Mouse (Mus musculus): ENCODE data around the gene Tgtp2. TPM values are rescaled to one million over a fixed set of nuclear protein-coding genes. Genes with fewer than 3 reads are reported as not detected.
"Not testable (repeated sequence)": the region's sequence is repeated elsewhere in the genome, so short reads cannot be mapped to it uniquely, and the experiment has no call there.

The Tgtp2 gene
- polyA plus RNA-seq, 2 experiments: 0.09 to 0.33 TPM

DNA sequence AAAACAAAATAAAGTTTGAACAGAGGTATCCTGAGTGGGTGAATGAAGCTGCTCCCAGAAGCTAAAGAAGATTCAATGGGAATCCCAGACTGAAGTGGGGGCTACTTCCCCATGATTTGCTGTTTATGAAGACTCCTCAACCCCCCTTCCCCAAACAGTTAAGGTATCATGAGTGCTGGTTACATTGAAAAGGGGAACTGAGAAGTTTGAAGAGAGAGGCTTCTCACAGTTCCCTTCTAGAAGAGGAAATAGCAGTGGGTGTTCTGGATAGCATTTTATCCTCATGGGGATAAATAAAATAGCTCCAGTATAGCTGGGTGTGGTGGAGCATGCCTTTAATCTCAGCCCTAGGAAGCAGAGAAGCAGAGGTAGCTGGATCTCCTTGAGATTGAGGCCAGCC is 13.9 kb downstream of the Tgtp2 start:
- not testable (repeated sequence) for H3K4me3 ChIP-seq (replicated peaks; ENCODE audit: low read length); ATAC-seq (ENCODE audit: low FRiP score, low read depth); H3K27me3 ChIP-seq (ENCODE audit: control insufficient read depth, insufficient read depth, low read length); H3K36me3 ChIP-seq (ENCODE audit: control insufficient read depth, insufficient read depth, low read length); H3K27ac ChIP-seq (replicated peaks; ENCODE audit: low read depth, low read length); H3K9ac ChIP-seq (ENCODE audit: low read depth, low read length, severe bottlenecking); H3K4me1 ChIP-seq (ENCODE audit: control insufficient read depth, insufficient read depth, low read length); H3K4me2 ChIP-seq (replicated peaks; ENCODE audit: low read depth, low read length, severe bottlenecking); H3K9me3 ChIP-seq (ENCODE audit: control insufficient read depth, low read length); DNase-seq (ENCODE audit: low spot score)

DNA sequence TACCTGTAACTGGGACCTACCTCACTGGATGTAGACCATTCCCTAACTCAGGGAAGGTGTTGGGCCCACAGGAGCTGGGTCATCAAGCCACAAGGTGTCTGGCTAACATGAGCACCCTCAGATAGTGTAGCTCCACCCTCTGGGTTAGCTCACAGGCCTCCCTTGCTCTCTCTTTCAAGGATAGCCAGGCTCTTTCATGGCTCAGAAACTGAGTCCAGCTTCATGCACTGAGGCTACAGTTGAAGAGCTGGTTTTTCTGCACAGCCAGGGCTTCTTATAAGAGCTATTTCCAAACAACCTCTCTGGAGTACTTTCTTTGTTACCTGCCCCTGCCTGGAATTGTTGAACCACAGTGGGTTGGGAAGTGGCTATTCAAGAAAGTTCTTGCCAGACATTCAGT is 51.9 kb downstream of the Tgtp2 start:
- H3K4me1 ChIP-seq (ENCODE audit: control insufficient read depth, insufficient read depth, low read length); DNase-seq (ENCODE audit: low spot score); ATAC-seq (ENCODE audit: low FRiP score, low read depth); H3K4me2 ChIP-seq (replicated peaks; ENCODE audit: low read depth, low read length, severe bottlenecking); H3K4me3 ChIP-seq (replicated peaks; ENCODE audit: low read length); H3K36me3 ChIP-seq (ENCODE audit: control insufficient read depth, insufficient read depth, low read length); H3K27ac ChIP-seq (replicated peaks; ENCODE audit: low read depth, low read length); H3K27me3 ChIP-seq (ENCODE audit: control insufficient read depth, insufficient read depth, low read length); H3K9ac ChIP-seq (ENCODE audit: low read depth, low read length, severe bottlenecking); H3K9me3 ChIP-seq (ENCODE audit: control insufficient read depth, low read length): not testable (repeated sequence)

Other genes with a start within 250 kb of the Tgtp2 start
- 51.5 and 52.4 TPM in 2 replicates for gene Trim41, start 246.9 kb downstream of the Tgtp2 start, polyA plus RNA-seq (2012; rRNA removed)
- 5.5 and 7.0 TPM in 2 replicates for gene Trim41, start 246.9 kb downstream of the Tgtp2 start, polyA plus RNA-seq (2014; fragmentation: Nextera tagmentation; extraction: Ambion mirVana)
- 2.6 and 2.9 TPM in 2 replicates for gene Trim7, start 238.1 kb downstream of the Tgtp2 start, polyA plus RNA-seq (2012; rRNA removed)
- gene Trim7, start 238.1 kb downstream of the Tgtp2 start, polyA plus RNA-seq (2014; fragmentation: Nextera tagmentation; extraction: Ambion mirVana): 1.2 and 2.0 TPM in 2 replicates
- gene Gm12184, start 237.6 kb downstream of the Tgtp2 start, polyA plus RNA-seq (2012; rRNA removed): 42.1 and 55.1 TPM in 2 replicates
- gene Gm12184, start 237.6 kb downstream of the Tgtp2 start, polyA plus RNA-seq (2014; fragmentation: Nextera tagmentation; extraction: Ambion mirVana): 7.9 and 14.8 TPM in 2 replicates
- 3.7 and 4.1 TPM in 2 replicates for gene Irgm1, start 192.5 kb downstream of the Tgtp2 start, polyA plus RNA-seq (2012; rRNA removed)
- gene Irgm1, start 192.5 kb downstream of the Tgtp2 start, polyA plus RNA-seq (2014; fragmentation: Nextera tagmentation; extraction: Ambion mirVana): 4.5 and 5.5 TPM in 2 replicates
- 0.16 and 0.19 TPM in 2 replicates for gene Gm5431, start 162.0 kb downstream of the Tgtp2 start, polyA plus RNA-seq (2012; rRNA removed)
- 0.12 and 0.22 TPM in 2 replicates for gene Gm5431, start 162.0 kb downstream of the Tgtp2 start, polyA plus RNA-seq (2014; fragmentation: Nextera tagmentation; extraction: Ambion mirVana)
- gene Psme2b, start 118.0 kb downstream of the Tgtp2 start, polyA plus RNA-seq (2012; rRNA removed): 0.86 and 0.88 TPM in 2 replicates
- gene Psme2b, start 118.0 kb downstream of the Tgtp2 start, polyA plus RNA-seq (2014; fragmentation: Nextera tagmentation; extraction: Ambion mirVana): 2.8 and 3.0 TPM in 2 replicates
- gene Olfr56, start 85.3 kb downstream of the Tgtp2 start, polyA plus RNA-seq (2012; rRNA removed): 0.05 and 0.06 TPM in 2 replicates
- gene Olfr56, start 85.3 kb downstream of the Tgtp2 start, polyA plus RNA-seq (2014; fragmentation: Nextera tagmentation; extraction: Ambion mirVana): not detected in 2 replicates
- gene 9930111J21Rik1, start 84.8 kb downstream of the Tgtp2 start, polyA plus RNA-seq (2012; rRNA removed): 0.11 and 0.24 TPM in 2 replicates
- 0.36 and 0.37 TPM in 2 replicates for gene 9930111J21Rik1, start 84.8 kb downstream of the Tgtp2 start, polyA plus RNA-seq (2014; fragmentation: Nextera tagmentation; extraction: Ambion mirVana)
- 0.04 TPM in 1 of 2 replicates, not detected in the other for gene Gm12185, start 72.0 kb downstream of the Tgtp2 start, polyA plus RNA-seq (2012; rRNA removed)
- gene Gm12185, start 72.0 kb downstream of the Tgtp2 start, polyA plus RNA-seq (2014; fragmentation: Nextera tagmentation; extraction: Ambion mirVana): 0.06 TPM in 1 of 2 replicates, not detected in the other
- 0.10 and 0.15 TPM in 2 replicates for gene Tgtp1, start 70.0 kb downstream of the Tgtp2 start, polyA plus RNA-seq (2012; rRNA removed)
- not detected in 2 replicates for gene Tgtp1, start 70.0 kb downstream of the Tgtp2 start, polyA plus RNA-seq (2014; fragmentation: Nextera tagmentation; extraction: Ambion mirVana)
- gene 9930111J21Rik2, start 13.0 kb downstream of the Tgtp2 start, polyA plus RNA-seq (2012; rRNA removed): 0.24 and 0.50 TPM in 2 replicates
- 0.12 and 0.64 TPM in 2 replicates for gene 9930111J21Rik2, start 13.0 kb downstream of the Tgtp2 start, polyA plus RNA-seq (2014; fragmentation: Nextera tagmentation; extraction: Ambion mirVana)
- 0.83 and 1.0 TPM in 2 replicates for gene Ifi47, start 12.4 kb upstream of the Tgtp2 start, polyA plus RNA-seq (2012; rRNA removed)
- gene Ifi47, start 12.4 kb upstream of the Tgtp2 start, polyA plus RNA-seq (2014; fragmentation: Nextera tagmentation; extraction: Ambion mirVana): 0.72 and 1.2 TPM in 2 replicates
- gene Olfr1396, start 50.7 kb upstream of the Tgtp2 start, polyA plus RNA-seq (2012; rRNA removed): 0.10 and 0.14 TPM in 2 replicates
- 0.11 TPM in 1 of 2 replicates, not detected in the other for gene Olfr1396, start 50.7 kb upstream of the Tgtp2 start, polyA plus RNA-seq (2014; fragmentation: Nextera tagmentation; extraction: Ambion mirVana)
- not detected in 2 replicates for gene Olfr1395, start 78.1 kb upstream of the Tgtp2 start, polyA plus RNA-seq (2012; rRNA removed)
- not detected in 2 replicates for gene Olfr1395, start 78.1 kb upstream of the Tgtp2 start, polyA plus RNA-seq (2014; fragmentation: Nextera tagmentation; extraction: Ambion mirVana)
- gene Olfr1394, start 90.2 kb upstream of the Tgtp2 start, polyA plus RNA-seq (2012; rRNA removed): not detected in 2 replicates
- gene Olfr1394, start 90.2 kb upstream of the Tgtp2 start, polyA plus RNA-seq (2014; fragmentation: Nextera tagmentation; extraction: Ambion mirVana): not detected in 2 replicates
- 2.0 and 2.2 TPM in 2 replicates for gene Btnl9, start 123.0 kb upstream of the Tgtp2 start, polyA plus RNA-seq (2012; rRNA removed)
- 0.58 and 1.7 TPM in 2 replicates for gene Btnl9, start 123.0 kb upstream of the Tgtp2 start, polyA plus RNA-seq (2014; fragmentation: Nextera tagmentation; extraction: Ambion mirVana)
- 14.9 and 22.1 TPM in 2 replicates for gene Zfp62, start 139.1 kb upstream of the Tgtp2 start, polyA plus RNA-seq (2012; rRNA removed)
- gene Zfp62, start 139.1 kb upstream of the Tgtp2 start, polyA plus RNA-seq (2014; fragmentation: Nextera tagmentation; extraction: Ambion mirVana): 38.0 and 43.1 TPM in 2 replicates
- gene Mgat1, start 180.0 kb upstream of the Tgtp2 start, polyA plus RNA-seq (2012; rRNA removed): 83.7 and 117 TPM in 2 replicates
- gene Mgat1, start 180.0 kb upstream of the Tgtp2 start, polyA plus RNA-seq (2014; fragmentation: Nextera tagmentation; extraction: Ambion mirVana): 64.7 and 68.0 TPM in 2 replicates
- gene Olfr1393, start 214.1 kb upstream of the Tgtp2 start, polyA plus RNA-seq (2012; rRNA removed): 0.09 and 0.26 TPM in 2 replicates
- not detected in 2 replicates for gene Olfr1393, start 214.1 kb upstream of the Tgtp2 start, polyA plus RNA-seq (2014; fragmentation: Nextera tagmentation; extraction: Ambion mirVana)
- 0.15 and 0.18 TPM in 2 replicates for gene Olfr1392, start 221.1 kb upstream of the Tgtp2 start, polyA plus RNA-seq (2012; rRNA removed)
- 0.06 TPM in 1 of 2 replicates, not detected in the other for gene Olfr1392, start 221.1 kb upstream of the Tgtp2 start, polyA plus RNA-seq (2014; fragmentation: Nextera tagmentation; extraction: Ambion mirVana)
- gene Olfr10, start 240.5 kb upstream of the Tgtp2 start, polyA plus RNA-seq (2012; rRNA removed): not detected in 2 replicates
- not detected in 2 replicates for gene Olfr10, start 240.5 kb upstream of the Tgtp2 start, polyA plus RNA-seq (2014; fragmentation: Nextera tagmentation; extraction: Ambion mirVana)